Mouse (Mus musculus) cerebral cortex, adult 2 months (tissue): Measurements from ENCODE around the gene Pak6.

Source experiments
- WGBS: fragments of 180-500 bp; shearing (Covaris S2); methylation state at CpG from one replicate; pipeline ENCODE4 v1.1.7; 2018; 5-methylcytosine and 5-hydroxymethylcytosine counted together

The Pak6 gene

GRCm38 (mm10) chr2:118697311-118697877, 34.3 kb downstream of the Pak6 start:
- 49% methylated on average over 5 of the region's 5 CpGs for WGBS

- WGBS, result 51% methylated on average over 7 of the region's 7 CpGs
Measured at GRCm38 (mm10) chr2:118697955-118698354, 34.9 kb downstream of the Pak6 start.

GRCm38 (mm10) chr2:118700179-118701062, 37.3 kb downstream of the Pak6 start:
- WGBS, result 8% methylated on average over 32 of the region's 32 CpGs

- WGBS, result 38% methylated on average over 5 of the region's 5 CpGs
Measured at GRCm38 (mm10) chr2:118701161-118701560, 38.1 kb downstream of the Pak6 start.

- 20% methylated on average over 51 of the region's 51 CpGs for WGBS
Measured at GRCm38 (mm10) chr2:118701971-118702882, 39.1 kb downstream of the Pak6 start.

- WGBS, result under 1% methylated on average over 93 of the region's 93 CpGs
Measured at GRCm38 (mm10) chr2:118702883-118703761, 40.0 kb downstream of the Pak6 start.

- WGBS, result 5% methylated on average over 50 of the region's 50 CpGs
Measured at GRCm38 (mm10) chr2:118703913-118704730, 41.0 kb downstream of the Pak6 start, which contains the start of gene Ankrd63. Ankrd63 (minus strand) TSS chr2:118703963.

- 29% methylated on average over 6 of the region's 6 CpGs for WGBS
Measured at GRCm38 (mm10) chr2:118706436-118706835, 43.3 kb downstream of the Pak6 start.

GRCm38 (mm10) chr2:118708472-118708871, 45.4 kb downstream of the Pak6 start:
- 80% methylated on average over 4 of the region's 4 CpGs for WGBS

- 76% methylated on average over 4 of the region's 4 CpGs for WGBS
Measured at GRCm38 (mm10) chr2:118709655-118710221, 46.6 kb downstream of the Pak6 start.

- 2% methylated on average over 36 of the region's 36 CpGs for WGBS
Measured at GRCm38 (mm10) chr2:118711038-118711494, 48.0 kb downstream of the Pak6 start.

- WGBS, result 87% methylated on average over 6 of the region's 6 CpGs
Measured at GRCm38 (mm10) chr2:118713631-118714030, 50.5 kb downstream of the Pak6 start.

- WGBS, result 23% methylated on average over 4 of the region's 4 CpGs
Measured at GRCm38 (mm10) chr2:118714230-118714629, 51.1 kb downstream of the Pak6 start.

- WGBS, result 94% methylated on average over 5 of the region's 5 CpGs
Measured at GRCm38 (mm10) chr2:118716677-118717076, 53.6 kb downstream of the Pak6 start.

- WGBS, result 86% methylated on average over 15 of the region's 15 CpGs
Measured at GRCm38 (mm10) chr2:118723693-118724486, 60.8 kb downstream of the Pak6 start.

- 89% methylated on average over 4 of the region's 4 CpGs for WGBS
Measured at GRCm38 (mm10) chr2:118725511-118725910, 62.4 kb downstream of the Pak6 start.

- WGBS, result 93% methylated on average over 2 of the region's 2 CpGs
Measured at GRCm38 (mm10) chr2:118726873-118727272, 63.8 kb downstream of the Pak6 start.

GRCm38 (mm10) chr2:118727911-118728310, 64.8 kb downstream of the Pak6 start:
- 45% methylated on average over 9 of the region's 9 CpGs for WGBS

- WGBS, result 39% methylated on average over 7 of the region's 7 CpGs
Measured at GRCm38 (mm10) chr2:118728337-118728736, 65.2 kb downstream of the Pak6 start, which contains the start of gene Plcb2. Plcb2 (minus strand) TSS chr2:118728438.
